Mouse (Mus musculus) inflammation-experienced regulatory T-cells, adult 6 months (primary cell): ENCODE results near the gene Anp32e. TPM values are rescaled to one million over a fixed set of nuclear protein-coding genes. Genes with fewer than 3 reads are reported as not detected.
"Not testable (repeated sequence)": the region's sequence is repeated elsewhere in the genome, so short reads cannot be mapped to it uniquely, and the experiment has no call there.

Experiments
- ATAC-seq: one replicate; pipeline ENCODE4 v1.8.0; 2017
- polyA plus RNA-seq, 3 experiments: library from polyadenylated mRNA; unstranded; fragments of 100-300 nt; shearing (Covaris generic); gene quantifications; one replicate each; pipeline ENCODE4 v1.2.1; 2017

Gene Anp32e
- polyA plus RNA-seq, 3 experiments from 2014 or later, result 164 to 282 (median 210) TPM

DNA sequence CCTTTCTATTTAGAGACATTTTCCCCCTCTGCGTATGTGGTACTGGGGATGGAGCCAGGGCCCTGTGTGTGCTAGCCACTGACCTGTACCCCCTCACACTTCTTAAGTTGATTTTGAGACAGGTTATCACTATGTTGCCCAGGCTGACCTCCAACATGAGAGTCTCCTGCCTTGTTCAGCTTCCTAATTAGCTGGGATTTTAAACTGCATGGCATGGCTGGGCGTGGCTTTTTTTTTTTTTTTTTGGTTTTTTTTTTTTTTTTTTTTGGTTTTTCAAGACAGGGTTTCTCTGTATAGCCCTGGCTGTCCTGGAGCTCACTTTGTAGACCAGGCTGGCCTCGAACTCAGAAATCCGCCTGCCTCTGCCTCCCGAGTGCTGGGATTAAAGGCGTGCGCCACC lies 48.5 kb downstream of the Anp32e start:
- not testable (repeated sequence) for ATAC-seq

DNA sequence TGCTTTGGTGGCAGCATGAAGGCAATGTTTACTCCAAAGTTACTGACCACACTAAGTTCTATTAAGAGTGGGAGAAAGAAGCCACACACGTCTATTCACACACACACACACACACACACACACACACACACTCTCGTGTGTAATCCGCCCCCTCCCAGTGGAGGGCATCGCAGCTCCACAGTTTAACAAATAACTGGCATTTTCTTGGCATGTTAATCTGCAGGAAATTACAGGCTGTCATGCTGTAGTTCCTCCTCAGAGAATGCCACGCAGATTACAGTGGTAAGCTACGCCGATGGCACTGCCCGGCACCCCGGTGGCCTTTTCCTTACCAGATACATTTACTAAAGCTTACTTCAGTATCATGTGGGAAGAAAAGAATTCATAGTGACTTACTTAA lies 49.2 kb downstream of the Anp32e start:
- no peak for ATAC-seq

DNA sequence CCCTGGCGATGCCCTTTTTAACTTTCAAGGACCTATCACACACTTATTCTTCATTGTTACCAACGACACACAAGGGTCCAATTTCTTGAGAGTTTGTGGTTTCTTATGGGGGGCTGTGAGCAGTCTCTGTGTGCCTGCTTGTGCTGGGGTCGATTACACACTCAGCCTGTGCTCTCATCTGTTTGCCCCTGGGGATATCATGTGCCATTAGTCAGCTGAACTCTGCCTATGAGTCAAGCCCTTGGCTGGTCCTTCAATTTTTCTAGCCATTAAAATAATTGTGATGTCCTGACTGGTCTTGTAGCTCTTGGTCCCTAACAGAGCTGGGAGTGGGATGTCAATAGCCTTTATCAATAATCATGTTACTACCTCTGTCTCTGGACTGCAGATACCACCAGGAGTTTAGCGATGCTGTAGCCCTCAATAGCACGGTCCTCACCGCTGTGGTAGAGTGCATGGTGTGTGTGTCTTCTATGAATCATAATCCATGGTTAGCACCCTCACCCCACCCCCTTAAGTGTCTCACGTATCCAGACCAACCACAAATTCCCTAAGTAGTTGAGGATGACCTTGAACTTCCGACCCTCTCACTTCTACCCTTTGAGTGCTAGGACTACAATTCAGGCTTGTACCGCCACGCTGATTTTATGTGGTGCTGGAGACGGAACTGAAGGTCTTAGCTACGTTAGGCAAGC lies 51.4 kb downstream of the Anp32e start:
- no peak for ATAC-seq

DNA sequence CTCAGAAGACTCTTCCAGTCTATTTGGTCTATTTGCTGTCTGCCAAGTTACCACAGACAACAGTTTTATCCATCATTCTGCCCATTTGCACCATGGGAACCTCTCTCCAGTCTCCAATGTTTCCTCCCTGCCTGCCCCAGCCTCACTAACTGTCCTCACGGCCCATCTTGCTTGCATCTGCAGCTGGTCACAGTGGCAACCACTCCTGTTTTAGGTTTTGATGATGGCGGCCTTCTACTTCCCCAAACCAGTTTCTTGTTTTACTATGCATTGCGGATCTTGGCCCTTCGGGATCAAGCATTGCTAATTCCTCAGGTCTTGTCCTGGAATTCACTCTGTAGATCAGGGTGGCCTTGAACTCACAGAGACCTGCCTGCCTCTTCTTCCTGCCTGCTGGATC lies 53.1 kb downstream of the Anp32e start:
- ATAC-seq, result no peak

DNA sequence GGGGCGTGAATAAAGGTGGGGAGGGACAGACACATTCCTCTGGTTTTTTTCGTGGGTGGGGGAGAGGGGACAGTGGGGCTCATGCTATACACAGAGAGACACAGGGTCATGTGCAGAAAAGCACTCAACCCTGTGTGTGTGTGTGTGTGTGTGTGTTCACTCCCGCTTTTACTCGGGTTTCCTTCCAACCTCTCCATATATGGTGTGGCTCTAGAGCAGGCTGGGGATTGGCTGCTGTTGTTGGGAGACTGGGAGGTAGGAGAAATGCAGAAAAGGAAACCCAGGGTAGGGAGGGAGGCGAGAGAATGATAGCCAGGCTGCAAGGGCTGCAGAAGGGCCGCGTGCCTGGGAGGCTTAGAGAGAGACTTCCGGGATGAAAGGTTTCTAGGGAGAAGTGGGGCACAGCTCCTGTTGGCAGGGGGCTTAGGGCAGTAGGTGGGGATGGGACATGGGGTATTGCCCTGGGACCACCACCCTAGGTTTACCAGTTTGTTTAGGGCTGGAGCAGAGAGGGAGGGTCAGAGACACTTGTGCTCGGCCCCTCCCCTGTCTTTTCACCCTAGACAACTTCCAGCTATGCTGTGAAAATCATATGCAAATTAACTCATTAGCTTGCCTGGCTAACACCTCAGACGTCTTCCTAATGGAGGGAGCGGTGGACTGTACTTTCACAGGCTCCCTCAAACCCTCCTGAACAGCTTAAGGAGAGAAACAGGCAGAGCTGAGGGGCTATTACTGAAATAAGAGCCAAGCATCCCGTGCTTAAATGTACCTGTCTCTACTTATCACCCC lies 56.4 kb downstream of the Anp32e start:
- ATAC-seq, result no peak

DNA sequence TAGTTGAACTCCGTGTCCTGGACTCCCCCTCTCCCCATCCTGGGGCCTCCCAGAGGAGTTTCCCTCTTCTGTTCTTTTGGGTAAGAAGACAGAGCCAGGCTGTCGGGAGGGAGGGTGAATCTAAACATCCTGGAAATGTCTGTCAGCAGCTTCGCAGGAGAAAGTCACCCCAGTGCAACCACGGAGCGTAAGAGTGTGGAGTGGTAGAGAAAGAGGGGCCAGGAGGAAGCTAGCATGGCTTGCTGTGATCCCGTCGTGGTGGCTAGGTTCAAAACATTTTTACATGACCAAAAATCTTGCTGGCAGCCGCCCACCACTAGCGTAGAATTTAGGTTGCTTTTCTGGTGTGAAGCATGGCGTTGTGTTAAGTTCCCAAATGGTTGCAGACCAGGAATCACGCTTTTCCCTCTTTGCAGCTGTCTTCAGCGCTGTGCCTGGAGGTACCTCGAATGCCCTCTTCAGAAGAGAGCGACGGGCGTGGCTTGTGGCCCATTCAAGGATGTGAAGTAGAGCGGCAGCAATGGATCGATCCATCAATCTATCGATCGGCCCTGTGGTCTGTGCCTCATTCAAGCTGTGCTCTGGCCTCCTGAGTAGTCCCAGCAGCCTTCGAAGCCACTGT lies 57.1 kb downstream of the Anp32e start:
- peak; percentile 80 for ATAC-seq

DNA sequence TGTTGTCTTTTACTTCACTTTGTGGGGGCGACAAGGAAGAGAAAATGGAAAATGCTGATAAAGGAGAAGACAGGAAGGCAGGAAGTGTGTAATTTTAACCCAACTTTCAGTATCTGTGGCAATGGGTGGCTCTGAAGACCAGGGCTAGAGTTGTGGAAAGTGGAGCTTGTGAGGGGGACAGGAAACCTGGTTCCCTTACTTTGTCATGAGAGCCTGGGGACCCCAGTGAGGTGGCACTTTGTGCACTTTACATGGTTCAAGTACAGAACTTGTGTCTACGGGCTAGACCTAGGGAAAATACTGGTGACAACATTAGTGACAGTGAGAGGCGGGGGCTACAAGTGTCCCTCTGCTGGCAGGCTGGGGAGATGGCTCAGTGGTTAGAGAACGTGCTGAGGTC lies 57.9 kb downstream of the Anp32e start:
- peak; percentile 66 for ATAC-seq

DNA sequence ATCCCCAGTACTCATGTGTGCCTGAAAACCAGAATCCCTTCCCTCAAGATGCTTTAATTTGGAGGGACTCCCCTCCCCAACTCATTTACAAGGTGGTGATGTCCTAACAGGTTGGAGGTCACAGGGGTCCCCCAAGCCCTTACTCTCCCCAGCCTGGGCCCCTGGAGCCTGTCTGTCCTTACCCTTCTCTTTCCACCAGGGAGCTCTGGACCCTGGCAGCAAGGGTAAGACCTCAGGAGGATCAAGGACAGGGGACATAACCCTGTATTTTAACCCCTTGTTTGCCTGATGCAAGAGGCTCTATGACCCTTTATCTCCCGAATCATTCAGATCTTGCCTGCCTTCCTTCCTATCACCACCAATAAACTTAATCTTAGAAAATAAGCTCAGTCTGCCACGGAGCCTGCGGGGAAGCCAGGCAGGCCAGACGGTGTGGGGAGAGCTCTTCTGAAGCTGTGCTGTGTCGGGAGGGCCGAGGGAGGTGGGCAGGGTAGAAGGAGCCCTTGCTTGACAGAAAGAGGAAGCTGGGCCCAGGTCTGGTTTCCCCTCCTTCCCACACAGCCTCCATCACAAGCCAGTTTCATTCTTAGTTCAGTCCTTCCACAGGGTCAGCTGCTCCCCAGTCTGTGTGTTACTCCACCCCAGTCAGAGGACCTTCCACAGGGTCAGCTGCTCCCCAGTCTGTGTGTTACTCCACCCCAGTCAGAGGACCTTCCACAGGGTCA lies 58.5 kb downstream of the Anp32e start:
- ATAC-seq, result no peak

DNA sequence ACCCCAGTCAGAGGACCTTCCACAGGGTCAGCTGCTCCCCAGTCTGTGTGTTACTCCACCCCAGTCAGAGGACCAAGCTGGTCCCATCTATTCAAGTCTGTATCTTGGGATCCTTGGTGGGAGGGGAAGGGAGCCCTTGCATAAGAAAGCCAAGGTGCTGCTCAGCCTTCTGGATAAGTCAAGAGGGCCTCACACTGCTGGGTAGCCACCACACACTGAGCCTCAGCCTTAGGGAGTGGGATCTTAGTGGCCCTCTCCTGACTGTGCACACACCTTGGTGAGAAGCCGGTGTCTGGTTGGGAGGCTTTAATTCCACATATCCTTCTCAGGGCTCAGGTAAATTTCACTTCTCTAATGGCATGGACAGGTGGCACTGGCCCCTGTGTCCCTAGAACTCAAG lies 59.1 kb downstream of the Anp32e start:
- ATAC-seq, result no peak

DNA sequence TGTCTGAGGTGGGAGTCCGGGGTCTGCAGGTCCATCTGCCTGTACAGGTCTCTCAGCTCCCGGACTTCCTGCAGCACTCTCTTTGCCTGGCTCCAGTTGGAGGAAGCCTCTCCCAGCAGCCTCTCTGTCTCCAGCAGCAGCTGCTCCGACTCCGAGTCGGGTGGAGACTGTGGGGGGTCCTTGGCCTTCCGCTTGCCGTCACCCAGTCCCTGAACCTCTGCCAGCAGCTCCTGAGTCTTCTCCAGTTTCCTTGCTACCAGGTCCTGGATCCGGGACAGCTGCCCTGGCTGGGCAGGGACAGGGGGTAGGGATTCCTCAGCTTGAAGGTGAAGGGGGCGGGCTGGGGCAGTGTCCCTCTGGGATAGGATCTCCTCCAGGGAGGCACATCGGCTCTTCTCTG lies 59.9 kb downstream of the Anp32e start:
- no peak for ATAC-seq

DNA sequence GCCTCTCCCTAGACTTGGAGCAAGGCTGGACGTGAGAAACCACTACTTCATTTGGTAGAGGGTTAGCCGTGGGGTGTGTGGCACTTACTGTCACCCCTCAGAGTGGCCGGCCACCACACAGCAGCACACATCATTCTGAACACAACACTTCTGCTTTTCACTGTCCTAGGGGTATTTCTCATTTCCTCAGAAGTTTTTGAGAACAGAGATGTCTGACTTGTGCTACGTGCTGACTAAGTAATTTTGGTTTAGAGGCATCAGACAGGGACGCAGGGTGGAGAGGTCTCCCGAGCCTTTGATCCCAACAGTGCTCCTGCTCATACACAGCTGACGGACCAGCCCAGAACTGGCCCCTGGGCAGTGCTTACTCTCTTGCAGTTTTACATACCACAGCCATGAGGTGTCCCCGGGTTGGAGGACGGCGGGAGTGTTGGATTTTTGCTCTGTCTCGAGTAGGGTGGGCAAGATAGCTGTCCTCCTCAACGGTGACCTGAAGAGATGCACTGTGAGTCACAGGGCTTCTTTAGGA lies 61.4 kb downstream of the Anp32e start:
- ATAC-seq, result no peak

DNA sequence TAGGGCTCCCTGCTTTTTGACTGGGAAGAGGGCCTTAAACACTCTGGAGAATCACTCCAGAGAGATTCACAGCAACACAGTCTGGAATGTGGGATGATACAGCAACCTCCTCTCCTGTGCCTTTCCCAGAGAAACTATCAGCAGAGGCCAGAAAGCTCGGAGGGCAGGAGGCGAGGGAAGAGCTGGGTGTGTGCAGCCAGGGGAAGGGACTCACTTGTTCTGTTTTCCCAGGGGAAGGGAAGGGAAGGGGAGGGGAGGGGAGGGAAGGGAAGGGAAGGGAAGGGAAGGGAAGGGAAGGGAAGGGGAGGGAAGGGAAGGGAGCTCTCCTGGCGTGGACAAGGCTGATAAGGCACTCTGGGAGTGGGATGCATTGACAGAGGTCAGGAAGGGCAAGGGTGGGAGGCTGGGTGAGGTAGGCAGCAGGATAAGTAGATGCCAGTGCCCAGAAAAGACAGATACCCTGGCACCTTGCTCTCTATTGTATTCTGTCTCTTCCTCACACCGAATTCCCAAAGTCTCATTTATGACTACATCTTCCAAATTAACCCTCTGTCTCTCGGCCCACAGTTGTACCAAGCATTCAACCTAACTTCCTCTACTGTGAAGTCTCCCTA lies 64.1 kb downstream of the Anp32e start:
- no peak for ATAC-seq

DNA sequence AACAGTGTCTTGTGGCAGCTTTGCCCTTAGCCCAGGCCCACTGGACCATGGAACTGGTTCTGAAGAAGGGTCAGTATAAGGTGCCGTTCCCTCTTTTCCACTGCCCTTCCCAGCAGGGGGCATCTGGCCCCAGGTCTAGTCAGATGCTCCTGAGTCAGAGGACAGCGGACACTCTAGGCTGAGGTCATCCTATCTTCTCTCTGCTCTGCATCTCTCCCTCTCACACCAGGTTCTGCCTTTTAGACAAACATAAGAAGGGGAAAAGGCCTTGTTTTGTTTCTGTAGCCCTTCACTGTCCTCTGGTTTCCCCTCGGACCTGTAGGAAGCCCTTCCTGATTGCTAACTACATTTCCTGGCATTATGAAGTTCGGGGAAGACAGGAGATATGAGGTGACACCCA lies 64.8 kb downstream of the Anp32e start:
- ATAC-seq, result no peak

DNA sequence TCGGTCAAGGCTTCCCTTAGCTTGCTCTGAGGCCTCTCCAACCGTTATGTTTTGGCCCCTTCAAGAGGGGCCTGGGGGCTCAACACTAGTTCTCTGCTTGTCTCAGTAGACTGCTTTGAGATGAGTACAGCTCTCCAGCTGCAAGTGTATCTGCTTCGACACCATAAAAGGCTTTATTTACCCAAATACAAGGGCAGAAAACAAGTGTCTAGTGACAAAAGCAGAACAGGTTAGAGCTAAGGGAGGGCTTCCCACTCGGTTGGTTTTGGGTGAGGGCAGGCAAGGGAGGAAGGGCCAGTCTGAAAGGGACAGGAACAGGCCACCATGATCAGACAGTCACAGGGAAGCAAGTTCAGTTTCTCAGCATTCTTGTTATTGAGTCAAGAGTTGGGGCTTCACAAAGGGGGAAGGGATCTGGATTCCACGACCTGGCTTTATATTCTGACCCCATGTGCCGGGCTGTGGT lies 65.4 kb downstream of the Anp32e start:
- no peak for ATAC-seq

DNA sequence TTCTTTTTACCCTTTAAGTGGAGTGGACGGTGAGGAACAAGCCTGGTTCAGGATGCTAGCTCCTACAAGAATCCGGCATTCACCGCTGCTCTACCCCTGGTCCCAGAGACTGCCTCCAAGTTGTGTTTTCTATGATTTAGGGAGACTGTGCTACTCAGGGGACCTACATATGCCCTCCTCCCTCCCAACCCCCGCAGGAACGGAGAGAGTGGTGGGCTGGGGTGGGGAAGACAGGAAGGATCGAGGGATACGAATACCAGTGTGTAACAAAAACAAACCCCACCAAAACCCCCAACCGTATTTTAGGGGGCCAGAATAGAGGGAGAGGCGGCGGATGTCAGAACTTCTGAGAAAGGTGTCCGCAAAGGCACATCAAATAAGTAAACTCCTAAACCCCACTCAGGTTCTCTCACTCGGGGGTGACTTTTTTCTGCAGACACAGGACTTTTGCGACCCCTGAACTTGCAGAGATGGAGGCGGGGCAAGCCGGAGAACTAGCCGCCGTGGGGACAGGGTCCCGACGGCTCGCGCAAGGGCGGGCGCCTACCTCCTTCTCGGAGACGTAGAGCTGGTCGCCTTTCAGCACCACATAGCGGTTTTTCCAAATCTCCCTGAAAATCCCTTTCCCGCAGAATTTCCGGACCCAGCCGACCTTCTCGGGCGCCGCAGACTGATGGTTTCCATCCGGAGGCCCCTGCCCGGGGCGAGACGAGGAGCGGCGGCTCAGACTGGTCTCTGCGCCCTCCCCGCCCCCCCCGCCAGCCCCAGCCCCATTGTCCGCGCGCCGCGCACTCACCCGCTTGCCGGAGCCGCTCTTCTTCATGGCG lies 66.1 kb downstream of the Anp32e start:
- no peak for ATAC-seq

DNA sequence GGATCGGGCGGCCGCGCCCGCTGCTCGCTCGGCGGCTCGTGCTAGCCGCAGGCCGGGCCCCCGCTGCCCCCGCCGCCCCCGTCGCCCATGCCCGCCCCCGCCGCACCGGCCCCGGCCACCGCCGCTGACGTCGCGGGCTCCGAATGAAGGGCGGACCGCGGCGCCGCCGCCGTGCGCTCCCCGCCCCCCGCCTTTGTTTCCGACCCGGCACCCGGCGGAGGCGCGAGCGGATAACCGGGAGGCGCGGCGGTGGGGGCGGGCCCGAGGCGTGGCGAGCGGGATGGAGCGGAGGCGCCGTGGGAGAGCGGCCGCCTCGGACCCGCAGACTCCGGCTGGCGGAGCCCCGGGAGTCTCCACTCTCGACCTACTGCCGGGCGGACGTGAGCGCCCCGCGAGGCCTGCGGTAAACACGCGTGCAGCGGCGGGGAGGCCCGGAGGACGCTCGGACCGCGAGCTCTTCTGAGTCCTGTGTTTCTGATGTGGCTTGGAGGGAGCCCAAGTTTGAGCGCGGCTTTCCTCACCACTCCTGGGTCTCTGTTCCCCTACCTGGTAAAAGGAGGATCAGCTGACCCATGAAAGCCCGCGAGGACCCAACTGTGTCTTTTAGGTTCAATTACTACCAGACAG lies 66.9 kb downstream of the Anp32e start, which contains the start of gene Plekho1:
TSS of gene Plekho1 (minus strand) at position 200 of the 627 bp plus-strand sequence.
- ATAC-seq, result peak; percentile 60

DNA sequence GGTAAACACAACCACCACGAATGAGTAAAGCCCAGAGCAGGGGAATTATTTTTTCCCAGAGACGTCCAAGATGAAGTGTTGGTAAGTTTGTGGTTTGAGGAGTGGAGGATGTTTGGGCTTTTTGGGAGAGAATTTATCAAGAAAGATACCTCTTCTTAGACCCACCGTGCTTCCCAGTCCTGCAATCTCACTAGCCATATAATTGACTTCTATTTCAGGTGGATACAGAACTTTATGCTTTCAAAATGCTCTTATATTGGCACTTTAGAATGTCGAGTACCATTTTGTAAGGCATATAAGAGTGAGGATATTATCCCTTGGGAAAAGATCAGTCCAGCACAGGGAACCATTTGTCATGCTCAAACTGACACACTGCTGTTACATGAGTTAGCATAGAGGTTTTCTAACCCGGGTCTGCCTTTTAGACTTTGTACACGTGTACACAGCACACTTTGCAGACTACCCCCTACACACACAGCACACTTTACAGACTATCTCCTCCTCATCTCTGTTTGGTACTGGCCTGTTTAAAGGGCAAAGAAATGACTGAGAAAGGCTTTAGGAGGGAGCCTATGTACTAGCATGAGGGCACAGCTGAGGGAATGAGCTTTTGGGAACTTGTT lies 67.5 kb downstream of the Anp32e start:
- no peak for ATAC-seq
